Mouse (Mus musculus) monocyte, adult 5-6 weeks (primary cell): ENCODE measurements around the gene Sh3yl1. TPM values are rescaled to one million over a fixed set of nuclear protein-coding genes. Genes with fewer than 3 reads are reported as not detected.

Experiments
- ATAC-seq: fragments of 153-309, 156-312 bp; replicated peaks from 2 replicates; pipeline ENCODE4 v1.8.0; 2017; ENCODE audit warnings: mild to moderate bottlenecking; ENCODE audit not compliant: low TSS enrichment, insufficient number of reproducible peaks, severe bottlenecking, poor library complexity, low FRiP score
- total RNA-seq: library from RNA; stranded (forward); fragments of 200-1000, 200-491, 200-594 nt; gene quantifications from 3 replicates; pipeline ENCODE4 v1.2.3, GENCODE M21; 2017

Sh3yl1 gene
- total RNA-seq, 1 experiment from 2014 or later = 2.1 TPM

GRCm38 (mm10) chr12:30936899-30937298 lies 25.4 kb downstream of the Sh3yl1 start:
- no peak for ATAC-seq

DNA sequence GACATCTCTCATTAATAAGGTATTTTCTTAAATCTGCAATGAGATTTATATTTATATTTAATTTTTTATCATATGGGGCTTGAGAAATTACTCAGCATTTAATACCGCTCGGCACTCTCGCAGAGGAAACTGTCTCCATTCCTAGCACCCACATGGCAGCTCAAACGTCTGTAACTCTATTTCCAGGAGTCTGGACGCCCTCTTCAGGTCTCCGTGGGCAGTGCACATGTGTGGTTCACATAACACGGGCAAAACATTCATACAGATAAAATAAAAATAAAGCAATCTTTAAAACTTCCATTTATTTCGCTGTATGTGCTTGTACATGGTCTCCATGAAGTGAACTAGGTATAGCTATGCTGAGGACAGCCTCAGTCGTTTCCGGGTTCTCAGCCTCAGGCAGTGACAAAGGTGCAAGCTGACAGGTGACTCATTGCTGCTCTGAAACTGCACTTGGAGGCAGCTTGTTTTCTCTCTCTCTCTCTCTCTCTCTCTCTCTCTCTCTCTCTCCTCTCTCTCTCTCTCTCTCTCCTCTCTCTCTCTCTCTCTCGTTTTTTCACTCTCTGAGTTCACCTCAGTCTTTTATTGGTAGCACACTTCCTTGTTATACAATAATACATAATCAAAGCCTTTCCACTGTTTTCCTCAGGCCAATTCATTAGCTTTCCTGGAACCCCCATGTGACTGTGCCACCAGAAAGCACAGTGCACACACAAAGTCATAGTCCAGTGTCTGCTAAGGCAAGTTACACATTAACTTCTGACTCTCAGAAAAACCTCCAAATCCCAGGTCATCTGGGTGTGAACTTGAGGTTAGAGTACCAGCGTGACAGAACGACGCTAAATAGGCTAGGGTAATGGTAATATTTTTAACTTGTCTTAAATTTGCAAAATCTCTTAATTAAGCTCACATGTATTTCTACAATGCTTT lies 31.9 kb downstream of the Sh3yl1 start:
- ATAC-seq = no peak

GRCm38 (mm10) chr12:30944197-30944596 lies 32.7 kb downstream of the Sh3yl1 start:
- no peak for ATAC-seq

GRCm38 (mm10) chr12:30970700-30971099 lies 59.2 kb downstream of the Sh3yl1 start:
- no peak for ATAC-seq

DNA sequence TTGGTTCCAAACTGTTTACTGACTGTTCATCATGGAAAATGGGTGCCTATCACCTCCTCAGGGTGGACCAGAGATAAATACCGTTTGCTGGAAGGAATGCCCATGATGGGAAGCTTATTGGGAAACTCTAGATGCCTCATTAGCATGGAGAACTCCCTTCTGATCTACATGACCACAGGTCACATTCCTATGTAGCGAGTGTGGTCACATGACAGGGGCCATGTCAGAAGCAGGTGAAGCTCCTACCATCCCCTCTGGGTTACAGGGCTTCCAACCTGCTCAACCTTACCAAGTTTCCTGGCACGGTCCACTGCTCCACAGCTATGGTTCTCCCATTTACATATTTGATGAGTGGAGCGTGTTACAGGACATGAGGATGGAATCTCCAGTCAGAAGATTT lies 92.3 kb downstream of the Sh3yl1 start:
- no peak for ATAC-seq

DNA sequence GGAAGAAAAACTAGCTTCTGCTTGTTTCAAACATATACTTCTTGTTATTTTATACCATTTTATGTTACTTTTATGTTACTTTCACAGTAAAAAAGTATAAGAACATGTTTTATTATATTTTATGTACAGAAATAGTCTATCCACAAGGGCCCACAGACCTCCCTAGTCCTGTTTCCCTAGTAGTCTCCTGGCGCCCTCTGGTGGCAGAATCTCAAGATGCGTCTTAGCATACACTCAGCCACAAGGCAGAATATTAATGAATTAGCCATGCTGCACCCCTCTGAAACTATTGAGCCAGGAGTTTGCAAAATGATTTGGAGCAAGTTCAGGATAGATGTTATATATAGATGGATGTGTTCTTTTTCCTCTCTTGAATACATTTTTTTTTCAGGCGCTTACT lies 93.5 kb downstream of the Sh3yl1 start:
- ATAC-seq = no peak

- no peak for ATAC-seq
Observed at GRCm38 (mm10) chr12:31008171-31008570, 96.7 kb downstream of the Sh3yl1 start.

Other genes with a start within 250 kb of the Sh3yl1 start
- not detected in 3 replicates for gene Alkal2, start 27.3 kb upstream of the Sh3yl1 start, total RNA-seq
- gene Acp1, start 79 bp upstream of the Sh3yl1 start, total RNA-seq = 32.0 to 42.7 TPM (median 42.3 TPM) in 3 replicates
- gene Fam110c, start 162.2 kb downstream of the Sh3yl1 start, total RNA-seq = 0.11 to 0.67 TPM (median 0.19 TPM) in 3 replicates